Mouse (Mus musculus): Measurements from ENCODE around the gene Tcp11l2. TPM values are rescaled to one million over a fixed set of nuclear protein-coding genes. Genes with fewer than 3 reads are reported as not detected.
A peak's percentile ranks its signal among the peaks of the same experiment; 100 is the strongest.

The Tcp11l2 gene
- total RNA-seq, 2 experiments from 2014 or later: 8.9 to 18.3 TPM

DNA sequence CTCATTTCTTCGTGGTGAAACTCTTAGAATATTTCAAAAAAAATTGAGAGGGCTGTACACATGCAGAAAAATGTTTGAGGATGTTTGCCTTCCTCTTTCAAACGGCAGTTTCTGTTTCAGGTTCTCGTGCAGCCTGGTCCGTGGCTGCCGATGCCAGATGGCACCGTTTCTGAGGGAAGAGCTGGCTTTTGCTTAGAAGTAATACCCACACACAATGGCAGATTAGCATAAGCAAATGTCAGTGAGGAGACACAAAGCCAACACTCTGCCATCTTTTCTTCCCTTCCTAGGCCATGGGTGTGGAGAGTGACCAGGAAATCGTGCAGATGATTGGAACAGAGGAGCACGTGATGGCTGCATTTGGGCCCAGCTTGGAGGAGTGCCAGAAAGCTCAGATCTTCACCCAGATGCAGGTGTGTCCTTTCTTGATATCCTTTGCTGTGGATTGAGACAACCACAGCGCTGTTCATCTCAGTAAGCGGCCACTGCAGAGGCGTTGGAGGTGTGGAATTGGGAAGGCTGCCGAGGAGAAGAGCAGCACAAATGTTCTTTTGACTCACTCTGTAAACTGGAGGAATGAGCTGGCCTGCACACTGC lies 70.2 kb downstream of the Tcp11l2 start:
- ATAC-seq (replicated peaks; ENCODE audit: poor library complexity, severe bottlenecking): peak; percentile 73

DNA sequence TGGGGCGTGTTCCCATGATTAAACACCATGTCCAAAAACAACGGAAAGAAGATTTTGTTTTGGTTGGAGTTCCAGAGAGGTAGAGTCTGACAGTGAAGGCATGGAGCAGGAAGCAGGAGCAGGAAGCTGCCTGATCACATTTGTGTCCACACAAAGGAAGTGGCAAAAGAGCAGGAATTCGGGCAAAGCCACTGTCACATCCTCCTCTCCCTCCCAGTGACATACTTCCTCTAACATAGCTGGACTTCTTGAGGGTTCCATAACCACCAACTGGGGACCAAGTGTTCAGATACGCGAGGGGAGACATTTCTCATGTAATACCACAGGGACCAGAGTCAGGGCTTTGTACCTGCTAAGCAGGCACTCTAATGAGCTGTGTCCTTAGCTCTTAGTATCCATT lies 70.8 kb downstream of the Tcp11l2 start:
- peak; percentile 54 for ATAC-seq (replicated peaks; ENCODE audit: poor library complexity, severe bottlenecking)

DNA sequence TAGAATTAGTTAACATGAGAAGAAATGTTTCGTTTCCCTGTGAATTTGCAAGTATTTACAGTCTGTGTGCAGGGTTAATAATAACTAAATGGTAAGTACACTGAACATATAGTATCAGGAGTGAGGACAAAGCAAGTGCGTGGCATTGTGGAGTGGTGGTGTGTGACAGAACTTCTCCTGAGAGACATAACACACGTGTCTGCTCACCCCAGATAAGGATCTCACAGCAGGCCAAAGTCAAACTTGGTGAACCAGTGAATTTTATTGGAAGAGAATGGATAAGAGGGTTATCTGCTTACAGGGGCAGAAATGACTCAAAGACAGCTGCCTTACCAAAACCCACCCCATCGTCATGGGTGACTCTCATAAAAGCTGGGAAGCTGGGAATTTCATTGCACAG lies 72.5 kb downstream of the Tcp11l2 start:
- ATAC-seq (replicated peaks; ENCODE audit: poor library complexity, severe bottlenecking): no peak

DNA sequence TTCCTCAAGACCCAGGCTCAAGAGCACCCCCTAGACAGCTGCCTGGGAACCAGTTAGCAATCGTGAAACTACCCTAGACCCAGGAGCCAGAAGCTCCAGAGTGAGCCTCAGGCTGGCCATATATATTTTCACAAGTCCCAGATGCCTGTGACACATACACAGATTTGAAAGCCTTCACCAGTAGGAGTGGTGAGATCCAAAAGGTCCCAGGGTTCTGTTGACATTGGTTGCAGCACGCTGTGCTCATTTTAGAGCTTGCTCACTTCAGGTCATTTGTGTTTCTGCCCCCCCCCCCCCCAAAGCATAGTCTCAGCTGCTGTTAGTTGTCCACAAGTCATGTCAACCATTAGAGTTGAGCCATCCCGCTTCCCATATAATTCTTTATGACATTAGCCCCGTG lies 77.6 kb downstream of the Tcp11l2 start:
- ATAC-seq (replicated peaks; ENCODE audit: poor library complexity, severe bottlenecking): no peak

DNA sequence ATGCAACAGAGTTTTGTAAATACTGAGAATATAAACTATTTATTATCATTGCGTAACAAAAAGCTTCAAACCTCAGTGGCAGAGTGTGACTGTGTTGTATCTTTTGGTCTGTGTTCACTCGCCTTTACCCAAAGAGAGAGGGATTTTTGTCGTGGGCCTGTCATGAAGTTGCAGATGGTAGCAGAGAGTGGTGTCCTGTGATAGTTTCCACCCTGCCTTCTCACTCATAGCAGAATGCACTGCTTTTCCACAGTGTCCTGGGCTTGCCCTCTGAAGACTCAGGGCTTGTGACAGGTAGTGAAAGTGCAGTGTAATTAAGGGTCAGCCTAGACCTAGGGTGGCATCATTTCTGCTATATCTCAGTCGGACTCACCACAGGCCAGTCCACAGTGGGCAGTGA lies 78.3 kb downstream of the Tcp11l2 start:
- ATAC-seq (replicated peaks; ENCODE audit: poor library complexity, severe bottlenecking): peak; percentile 36

DNA sequence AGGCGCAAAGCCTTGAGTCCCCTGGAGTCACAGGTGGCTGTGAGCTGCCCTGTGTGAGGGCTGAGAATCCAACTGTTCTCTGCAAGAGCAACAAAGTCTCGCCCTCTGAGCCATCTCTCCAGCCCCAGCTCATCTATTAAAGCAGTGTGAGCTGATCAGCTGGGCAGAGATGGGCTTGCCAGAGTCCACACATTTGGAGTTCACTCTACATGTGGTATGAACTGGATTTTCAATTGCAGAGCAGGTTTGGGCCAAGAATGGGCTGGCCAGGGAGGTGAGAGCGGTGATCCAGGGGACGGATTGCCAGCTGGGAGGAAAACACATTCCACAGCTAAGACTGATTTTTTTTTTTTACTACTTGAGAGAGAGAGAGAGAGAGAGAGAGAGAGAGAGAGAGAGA lies 80.2 kb downstream of the Tcp11l2 start:
- ATAC-seq (replicated peaks; ENCODE audit: poor library complexity, severe bottlenecking): no peak

DNA sequence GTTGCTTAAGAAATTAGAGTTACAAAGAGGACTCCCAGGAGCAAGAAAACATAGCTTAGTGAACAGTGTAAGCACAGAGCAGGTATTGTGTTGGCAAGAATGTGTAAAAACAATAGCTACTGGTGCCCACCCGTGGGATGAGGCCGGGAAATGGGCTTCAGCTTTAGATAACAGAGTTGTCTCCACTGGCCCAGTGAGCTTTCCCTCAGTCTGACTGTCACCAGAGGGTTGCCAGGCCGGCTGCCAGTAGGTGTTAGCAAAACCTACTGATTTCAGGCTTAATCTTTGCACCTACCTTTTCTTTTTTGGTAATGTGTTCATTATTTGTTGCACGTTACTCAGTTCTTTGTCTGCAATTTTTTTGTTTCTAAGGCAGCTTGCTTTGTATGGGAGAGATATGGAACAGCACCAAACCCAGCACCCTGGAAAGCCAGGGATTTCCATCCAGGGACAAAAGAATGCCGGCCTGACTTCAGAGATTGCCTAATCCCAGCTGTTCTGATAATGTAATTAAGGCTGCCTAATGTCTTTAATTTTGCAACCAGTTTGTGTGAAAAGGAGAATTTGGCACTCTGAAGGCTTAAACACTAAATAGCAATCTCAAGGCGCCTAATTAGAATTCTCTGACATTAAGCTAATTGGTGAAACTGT lies 81.1 kb downstream of the Tcp11l2 start:
- no peak for ATAC-seq (replicated peaks; ENCODE audit: poor library complexity, severe bottlenecking)

DNA sequence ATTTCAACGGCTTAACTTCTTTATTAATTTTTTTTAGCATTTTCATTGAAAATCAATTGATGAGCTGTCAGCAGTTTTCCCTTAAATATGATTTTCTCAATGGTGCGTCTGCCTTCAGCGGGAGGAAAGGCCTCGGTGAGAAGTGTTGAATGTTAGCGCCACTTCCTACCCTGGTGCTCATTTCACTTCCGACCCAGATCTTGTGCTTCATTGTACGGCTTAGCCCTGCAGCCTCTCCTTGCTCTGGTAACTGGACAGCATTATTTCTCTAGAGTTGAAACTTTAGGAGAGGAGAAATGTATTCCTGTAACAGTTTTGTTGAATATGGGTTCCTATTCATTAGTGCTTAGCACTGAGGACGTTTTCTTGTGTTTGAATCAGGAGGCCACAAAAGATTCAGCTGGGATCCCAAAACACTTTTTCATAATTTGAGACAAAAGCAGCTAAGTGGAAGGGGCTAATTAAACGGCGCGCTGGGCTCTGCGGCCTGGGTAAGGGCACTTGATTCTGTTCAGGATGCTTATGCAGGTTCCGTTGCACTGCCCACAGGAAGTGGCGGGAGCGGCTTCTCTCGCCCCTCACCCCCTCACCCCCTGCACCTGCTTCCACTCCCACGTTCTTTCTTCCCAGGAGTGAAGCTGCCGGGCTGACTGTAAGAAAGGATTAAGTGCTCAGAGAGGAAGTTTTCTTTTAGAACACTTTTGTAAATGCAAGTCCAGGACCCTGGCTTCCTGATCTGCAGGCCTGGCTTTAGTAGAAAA lies 81.8 kb downstream of the Tcp11l2 start:
- ATAC-seq (replicated peaks; ENCODE audit: poor library complexity, severe bottlenecking): peak; percentile 68

DNA sequence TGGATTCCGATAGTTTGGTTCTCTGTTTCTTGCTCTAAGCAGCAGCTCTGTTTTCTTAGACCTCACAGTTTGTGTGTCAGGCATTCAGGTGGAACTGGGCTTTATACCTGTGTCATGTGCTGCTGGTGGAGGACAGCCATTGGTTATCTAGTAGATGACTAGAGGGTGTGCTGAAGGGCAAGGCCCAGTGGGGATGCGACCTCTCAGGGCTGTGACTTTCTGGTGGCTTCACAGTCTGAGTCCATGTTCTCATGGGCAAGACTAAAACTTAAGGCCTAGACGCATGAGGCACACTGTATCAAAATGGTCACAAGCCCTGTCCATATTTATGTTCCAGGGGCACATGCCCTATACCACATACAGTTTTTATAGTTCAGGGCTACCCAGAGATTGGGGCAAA lies 82.9 kb downstream of the Tcp11l2 start:
- ATAC-seq (replicated peaks; ENCODE audit: poor library complexity, severe bottlenecking): no peak

DNA sequence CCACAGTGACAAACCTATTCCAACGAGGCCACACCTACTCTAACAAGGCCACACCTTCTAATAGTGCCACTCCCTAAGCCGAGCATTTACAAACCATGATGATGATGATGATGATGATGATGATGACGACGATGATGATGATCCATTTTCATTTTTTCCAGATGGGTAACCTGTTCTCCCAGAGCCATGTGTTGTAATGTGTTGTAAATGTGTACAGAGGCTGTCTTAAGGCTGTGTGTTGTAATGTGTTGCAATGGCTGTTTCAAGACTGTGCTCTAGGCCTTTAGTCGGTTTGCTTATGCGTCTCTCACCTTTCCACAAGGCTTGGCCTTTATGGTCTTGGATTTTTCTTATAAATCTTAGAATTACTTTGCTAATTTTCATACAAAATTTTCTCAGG lies 85.7 kb downstream of the Tcp11l2 start:
- peak; percentile 55 for ATAC-seq (replicated peaks; ENCODE audit: poor library complexity, severe bottlenecking)

Other genes starting within 250 kb of the Tcp11l2 start
- 0.53 TPM in 1 of 2 replicates, not detected in the other for gene Nuak1, start 136.0 kb upstream of the Tcp11l2 start, total RNA-seq (2014; fragmentation: Nextera tagmentation)
- under 0.01 and 0.13 TPM in 2 replicates for gene Nuak1, start 136.0 kb upstream of the Tcp11l2 start, total RNA-seq (2017)
- 67.8 and 79.6 TPM in 2 replicates for gene Ckap4, start 42.6 kb upstream of the Tcp11l2 start, total RNA-seq (2014; fragmentation: Nextera tagmentation)
- 55.7 and 58.3 TPM in 2 replicates for gene Ckap4, start 42.6 kb upstream of the Tcp11l2 start, total RNA-seq (2017)
- 26.2 and 29.8 TPM in 2 replicates for gene Polr3b, start 45.7 kb downstream of the Tcp11l2 start, total RNA-seq (2014; fragmentation: Nextera tagmentation)
- gene Polr3b, start 45.7 kb downstream of the Tcp11l2 start, total RNA-seq (2017): 32.8 and 46.9 TPM in 2 replicates
- gene Rfx4, start 179.4 kb downstream of the Tcp11l2 start, total RNA-seq (2014; fragmentation: Nextera tagmentation): not detected in 2 replicates
- not detected in 2 replicates for gene Rfx4, start 179.4 kb downstream of the Tcp11l2 start, total RNA-seq (2017)

All from granulocyte monocyte progenitor cell, adult 5-6 weeks (primary cell).